Mouse (Mus musculus): ENCODE data around the gene Patl1. TPM values are rescaled to one million over a fixed set of nuclear protein-coding genes. Genes with fewer than 3 reads are reported as not detected.

Patl1 gene
- 5.4 and 6.3 TPM in 2 replicates for polyA plus RNA-seq (2015; fragmentation: Nextera tagmentation; extraction: Ambion mirVana)

DNA sequence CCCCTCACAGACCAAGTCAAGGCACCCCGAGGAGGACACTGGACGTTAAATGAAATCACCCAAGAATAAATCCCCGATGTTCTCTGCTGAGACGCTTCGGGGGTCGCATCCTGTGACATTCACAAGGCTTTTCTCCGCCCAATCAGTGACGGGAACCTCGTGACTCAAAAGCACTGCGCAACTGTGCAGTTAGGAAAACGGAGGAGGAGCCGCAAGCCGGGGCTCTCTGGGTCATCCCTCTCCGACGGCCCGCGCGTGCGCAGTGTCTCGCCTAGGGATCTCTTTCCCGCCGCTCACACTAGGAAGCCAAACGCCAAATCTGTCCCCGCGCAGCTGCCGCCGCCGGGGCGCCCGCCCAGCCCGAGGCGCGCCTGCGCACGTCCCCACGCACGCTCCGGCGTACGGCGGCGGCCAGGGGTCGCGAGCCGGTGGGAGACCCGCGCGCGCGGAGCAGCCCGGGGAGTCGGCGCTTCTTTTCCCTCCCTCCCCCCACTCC is at the start of gene Patl1:
Patl1 (plus strand) TSS at position 363 of the 496 bp plus-strand sequence.

DNA sequence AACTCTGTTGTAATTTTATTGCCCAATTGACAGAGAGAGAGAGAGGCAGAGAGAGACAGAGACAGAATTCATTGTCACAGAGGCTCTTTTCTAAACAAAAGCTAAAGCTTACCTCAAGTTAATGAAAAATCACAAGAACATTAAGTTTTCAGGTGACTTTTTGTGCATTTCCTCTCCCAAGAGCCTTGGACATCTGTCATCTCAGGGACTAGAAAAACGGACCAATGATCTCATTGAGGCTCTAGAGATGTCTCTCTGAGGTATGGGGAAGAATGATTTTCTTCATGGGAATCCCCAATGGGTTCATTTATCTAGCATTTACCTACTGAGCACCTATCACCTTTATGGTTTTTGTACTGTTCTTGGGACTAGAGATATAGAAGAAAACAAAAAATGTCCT is 37.2 kb upstream of the Patl1 start, which contains the start of gene Olfr1419:
Olfr1419 (minus strand) TSS at position 101 of the 400 bp plus-strand sequence.

DNA sequence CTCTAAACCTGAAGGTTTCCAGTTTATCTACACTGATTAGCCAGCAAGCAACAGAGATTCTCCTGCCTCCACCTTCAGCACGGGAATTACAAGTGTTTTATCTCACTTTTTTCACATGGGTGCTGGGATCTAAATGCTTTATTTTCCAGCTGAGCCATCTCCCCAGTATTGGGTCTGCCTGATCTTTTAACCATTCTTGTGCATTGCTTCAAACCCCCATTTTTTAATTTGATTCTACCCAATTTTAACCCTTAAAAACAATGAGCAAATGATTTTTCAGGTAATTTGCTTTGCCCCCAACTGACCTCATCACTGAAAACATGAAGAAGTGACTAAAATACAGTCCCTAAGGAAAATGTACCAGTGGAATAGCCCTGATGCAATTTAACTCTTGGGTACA is 25.9 kb upstream of the Patl1 start, which contains the start of gene Olfr1420:
Olfr1420 (plus strand) TSS at position 301 of the 400 bp plus-strand sequence.

DNA sequence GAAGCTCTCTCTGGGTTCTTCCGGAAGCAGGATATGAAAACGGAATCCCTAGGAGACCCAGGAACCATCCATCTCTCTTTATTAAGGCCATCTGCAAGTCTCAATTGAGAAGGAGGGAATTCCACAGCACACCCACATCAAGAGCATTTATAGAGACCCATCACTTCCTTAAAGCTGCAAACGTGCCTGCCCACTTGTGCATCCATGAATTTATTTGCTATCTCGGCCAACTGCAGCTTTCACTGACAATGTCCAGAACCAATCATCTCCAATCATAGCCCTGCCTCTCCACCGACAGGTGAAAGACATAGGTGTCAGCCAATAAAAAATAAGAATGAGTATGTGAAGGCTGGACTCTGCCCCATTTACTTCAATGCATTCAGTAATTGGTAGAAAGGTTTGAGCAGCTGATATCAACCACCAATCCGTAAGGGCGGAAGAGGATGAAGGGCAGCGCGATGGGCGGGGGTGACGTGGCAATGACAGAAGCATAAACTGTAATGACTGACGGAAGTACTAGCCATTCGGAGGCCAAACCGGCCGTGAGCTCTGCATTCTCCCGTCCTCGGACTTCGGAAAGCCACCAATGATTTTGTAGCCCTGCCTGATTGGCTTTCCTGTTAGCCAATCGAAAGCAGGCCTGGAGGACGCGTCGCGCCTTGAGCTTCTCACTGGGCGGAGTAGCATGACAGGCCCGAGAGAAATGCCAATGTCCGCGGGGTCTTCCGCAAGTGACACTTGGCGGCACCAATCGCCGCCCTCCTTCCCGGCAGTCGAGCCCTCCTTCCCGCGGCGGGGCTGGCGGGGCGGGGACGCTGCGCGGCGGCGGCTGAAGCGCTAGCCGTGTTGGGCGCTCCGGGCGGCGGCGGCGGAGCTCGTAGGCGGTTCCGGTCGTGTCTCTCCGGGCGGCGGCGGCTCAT is 53.1 kb downstream of the Patl1 start, which contains the start of gene Osbp:
Osbp (plus strand) TSS at position 919 of the 920 bp plus-strand sequence.

Other genes starting within 250 kb of the Patl1 start
- 0.35 TPM in 1 of 2 replicates, not detected in the other for gene Oosp1, start 221.2 kb upstream of the Patl1 start, polyA plus RNA-seq (2015; fragmentation: Nextera tagmentation; extraction: Ambion mirVana)
- gene Oosp3, start 215.3 kb upstream of the Patl1 start, polyA plus RNA-seq (2015; fragmentation: Nextera tagmentation; extraction: Ambion mirVana), result not detected in 2 replicates
- gene Gif, start 164.8 kb upstream of the Patl1 start, polyA plus RNA-seq (2015; fragmentation: Nextera tagmentation; extraction: Ambion mirVana), result 0.13 TPM in 1 of 2 replicates, not detected in the other
- 39.4 and 45.3 TPM in 2 replicates for gene Mrpl16, start 142.0 kb upstream of the Patl1 start, polyA plus RNA-seq (2015; fragmentation: Nextera tagmentation; extraction: Ambion mirVana)
- gene Stx3, start 93.0 kb upstream of the Patl1 start, polyA plus RNA-seq (2015; fragmentation: Nextera tagmentation; extraction: Ambion mirVana), result 5.2 and 5.9 TPM in 2 replicates
- not detected in 2 replicates for gene Olfr1417, start 73.2 kb upstream of the Patl1 start, polyA plus RNA-seq (2015; fragmentation: Nextera tagmentation; extraction: Ambion mirVana)
- gene Olfr1418, start 51.3 kb upstream of the Patl1 start, polyA plus RNA-seq (2015; fragmentation: Nextera tagmentation; extraction: Ambion mirVana), result not detected in 2 replicates
- not detected in 2 replicates for gene Olfr1419, start 37.3 kb upstream of the Patl1 start, polyA plus RNA-seq (2015; fragmentation: Nextera tagmentation; extraction: Ambion mirVana)
- gene Olfr1420, start 25.8 kb upstream of the Patl1 start, polyA plus RNA-seq (2015; fragmentation: Nextera tagmentation; extraction: Ambion mirVana), result 0.11 TPM in 1 of 2 replicates, not detected in the other
- 4.3 and 4.9 TPM in 2 replicates for gene Osbp, start 53.5 kb downstream of the Patl1 start, polyA plus RNA-seq (2015; fragmentation: Nextera tagmentation; extraction: Ambion mirVana)
- not detected in 2 replicates for gene Olfr1423, start 128.9 kb downstream of the Patl1 start, polyA plus RNA-seq (2015; fragmentation: Nextera tagmentation; extraction: Ambion mirVana)
- gene Olfr1424, start 150.3 kb downstream of the Patl1 start, polyA plus RNA-seq (2015; fragmentation: Nextera tagmentation; extraction: Ambion mirVana), result not detected in 2 replicates
- not detected in 2 replicates for gene Olfr1425, start 165.3 kb downstream of the Patl1 start, polyA plus RNA-seq (2015; fragmentation: Nextera tagmentation; extraction: Ambion mirVana)
- not detected in 2 replicates for gene Olfr1426, start 179.6 kb downstream of the Patl1 start, polyA plus RNA-seq (2015; fragmentation: Nextera tagmentation; extraction: Ambion mirVana)
- gene Olfr1427, start 190.9 kb downstream of the Patl1 start, polyA plus RNA-seq (2015; fragmentation: Nextera tagmentation; extraction: Ambion mirVana), result not detected in 2 replicates
- gene Olfr1428, start 203.5 kb downstream of the Patl1 start, polyA plus RNA-seq (2015; fragmentation: Nextera tagmentation; extraction: Ambion mirVana), result not detected in 2 replicates
- not detected in 2 replicates for gene Olfr76, start 210.8 kb downstream of the Patl1 start, polyA plus RNA-seq (2015; fragmentation: Nextera tagmentation; extraction: Ambion mirVana)

All from spleen, postnatal 0 days (tissue).